Mouse (Mus musculus) heart, embryonic 15.5 days (tissue): Measurements from ENCODE around the gene Hepacam. TPM values are rescaled to one million over a fixed set of nuclear protein-coding genes. Genes with fewer than 3 reads are reported as not detected.

Experiments
- polyA plus RNA-seq: library from polyadenylated mRNA; unstranded; fragments of >200 nt; fragmentation: Nextera tagmentation; extraction: Ambion mirVana; gene quantifications from 2 replicates; pipeline ENCODE4 v1.2.1, GENCODE M21; 2015

Gene Hepacam
- polyA plus RNA-seq, 1 experiment from 2014 or later = 0.09 TPM

Other genes with a start within 250 kb of the Hepacam start
- 4.6 and 6.6 TPM in 2 replicates for gene Pknox2, start 219.9 kb upstream of the Hepacam start, polyA plus RNA-seq
- gene Tmem218, start 159.1 kb upstream of the Hepacam start, polyA plus RNA-seq = 8.4 and 8.8 TPM in 2 replicates
- gene Slc37a2, start 111.6 kb upstream of the Hepacam start, polyA plus RNA-seq = 1.4 and 3.3 TPM in 2 replicates
- 4.3 and 4.6 TPM in 2 replicates for gene Ccdc15, start 18.9 kb upstream of the Hepacam start, polyA plus RNA-seq
- 9.2 and 10.8 TPM in 2 replicates for gene Robo4, start 34.5 kb downstream of the Hepacam start, polyA plus RNA-seq
- gene Robo3, start 65.9 kb downstream of the Hepacam start, polyA plus RNA-seq = 0.11 and 0.13 TPM in 2 replicates
- gene Msantd2, start 122.0 kb downstream of the Hepacam start, polyA plus RNA-seq = 9.5 and 14.8 TPM in 2 replicates
- 76.9 and 89.3 TPM in 2 replicates for gene Esam, start 160.7 kb downstream of the Hepacam start, polyA plus RNA-seq
- 2.3 and 2.5 TPM in 2 replicates for gene Vsig2, start 171.9 kb downstream of the Hepacam start, polyA plus RNA-seq
- gene Nrgn, start 185.6 kb downstream of the Hepacam start, polyA plus RNA-seq = 5.9 and 6.3 TPM in 2 replicates
- gene Siae, start 188.3 kb downstream of the Hepacam start, polyA plus RNA-seq = 9.0 and 10.2 TPM in 2 replicates
- 5.7 and 9.3 TPM in 2 replicates for gene Spa17, start 246.4 kb downstream of the Hepacam start, polyA plus RNA-seq